Mouse (Mus musculus) CH12.LX (cell line): ENCODE results near the gene Btbd9. TPM values are rescaled to one million over a fixed set of nuclear protein-coding genes. Genes with fewer than 3 reads are reported as not detected.

Source experiments
- DNase-seq: peaks from one replicate; pipeline ENCODE4 v3.0.0-alpha.2; 2013; ENCODE audit errors: extremely low read depth
- H3K27ac ChIP-seq: 2 replicates; pipeline ENCODE4 v1.5.1; 2012; ENCODE audit warnings: low read depth, mild to moderate bottlenecking, control low read depth, moderate library complexity; ENCODE audit not compliant: insufficient read depth
- H3K27me3 ChIP-seq: replicated peaks from 2 replicates; pipeline ENCODE3; 2012; ENCODE audit warnings: inconsistent platforms
- H3K36me3 ChIP-seq, 2 experiments: replicated peaks in 1 of 2; 2 replicates each; pipeline versions ENCODE3 to v1.6.1; 2012; ENCODE audit warnings: inconsistent platforms in 1 of 2, low read length in 1 of 2, mild to moderate bottlenecking in 1 of 2, mixed read lengths in 1 of 2, moderate library complexity in 1 of 2; ENCODE audit not compliant: control insufficient read depth in 1 of 2, insufficient read depth in 1 of 2
- H3K4me1 ChIP-seq, 2 experiments: 2 replicates each; pipeline ENCODE4 v1.6.1; 2012; ENCODE audit warnings: inconsistent platforms in 1 of 2, moderate library complexity in 1 of 2; ENCODE audit not compliant: insufficient read depth in 2 of 2, control insufficient read depth in 1 of 2
- H3K4me2 ChIP-seq: 2 replicates; pipeline ENCODE4 v1.6.1; 2012; ENCODE audit warnings: low read depth, mild to moderate bottlenecking, control low read depth; ENCODE audit not compliant: poor library complexity, insufficient read depth, severe bottlenecking
- H3K4me3 ChIP-seq, 3 experiments: fragments of 150-350 bp in 1 of 3; sonication (generic) in 1 of 3; replicated peaks in 1 of 3; 2 replicates each; pipeline versions ENCODE3 to v1.5.1; 2011 to 2012; ENCODE audit warnings: low read depth in 2 of 3, low read length in 2 of 3, mild to moderate bottlenecking in 2 of 3, moderate library complexity in 2 of 3, control low read depth in 1 of 3, improper control_type of control experiment in 1 of 3, inconsistent platforms in 1 of 3, mixed read lengths in 1 of 3; ENCODE audit not compliant: poor library complexity in 1 of 3
- H3K79me2 ChIP-seq: replicated peaks from 2 replicates; pipeline ENCODE4 v1.6.1; 2012; ENCODE audit warnings: mild to moderate bottlenecking, moderate library complexity; ENCODE audit not compliant: control insufficient read depth, poor library complexity, insufficient read depth, severe bottlenecking; ENCODE audit errors: extremely low read depth
- H3K9ac ChIP-seq: 2 replicates; pipeline ENCODE4 v1.6.1; 2012; ENCODE audit warnings: low read depth, mild to moderate bottlenecking, control low read depth, moderate library complexity; ENCODE audit not compliant: insufficient read depth
- H3K9me3 ChIP-seq: replicated peaks from 2 replicates; pipeline ENCODE3; 2012; ENCODE audit warnings: low read length, inconsistent platforms, mixed read lengths
- CHD2 ChIP-seq: IDR thresholded peaks from 2 replicates; pipeline ENCODE4 v1.6.1; 2011; ENCODE audit warnings: low read length, improper control_type of control experiment
- GABPA ChIP-seq: IDR thresholded peaks from 2 replicates; pipeline ENCODE4 v1.6.1; 2012; ENCODE audit warnings: low read depth, low read length, improper control_type of control experiment, inconsistent platforms; ENCODE audit not compliant: insufficient replicate concordance
- JUN ChIP-seq: IDR thresholded peaks from 2 replicates; pipeline ENCODE4 v1.6.1; 2011; ENCODE audit warnings: low read depth, mild to moderate bottlenecking, low read length, improper control_type of control experiment, moderate library complexity; ENCODE audit not compliant: insufficient read depth
- KAT2A ChIP-seq: IDR thresholded peaks from 2 replicates; pipeline ENCODE4 v1.6.1; 2012; ENCODE audit warnings: low read length, improper control_type of control experiment, inconsistent platforms; ENCODE audit not compliant: insufficient replicate concordance
- MAFK ChIP-seq: IDR thresholded peaks from 2 replicates; pipeline ENCODE4 v1.6.1; 2011; ENCODE audit warnings: low read length, improper control_type of control experiment; ENCODE audit not compliant: insufficient replicate concordance
- MAX ChIP-seq: IDR thresholded peaks from 2 replicates; pipeline ENCODE4 v1.6.1; 2011; ENCODE audit warnings: low read length, improper control_type of control experiment
- MAZ ChIP-seq: IDR thresholded peaks from 2 replicates; pipeline ENCODE4 v1.6.1; 2012; ENCODE audit warnings: low read depth, mild to moderate bottlenecking, inconsistent platforms, low read length, improper control_type of control experiment, moderate library complexity
- MEF2A ChIP-seq: IDR thresholded peaks from 2 replicates; pipeline ENCODE4 v1.6.1; 2014; ENCODE audit warnings: low read depth, mild to moderate bottlenecking, inconsistent platforms, low read length, improper control_type of control experiment, borderline replicate concordance
- POLR2AphosphoS2 ChIP-seq: IDR thresholded peaks from 2 replicates; pipeline ENCODE4 v1.6.1; 2011; ENCODE audit warnings: low read depth, low read length, improper control_type of control experiment
- UBTF ChIP-seq: IDR thresholded peaks from 2 replicates; pipeline ENCODE4 v1.6.1; 2012; ENCODE audit warnings: low read depth, mild to moderate bottlenecking, inconsistent platforms, low read length, improper control_type of control experiment, moderate library complexity
- USF2 ChIP-seq: conservative IDR thresholded peaks from 2 replicates; pipeline ENCODE4 v1.6.1; 2011; ENCODE audit warnings: low read depth, low read length, improper control_type of control experiment
- ZC3H11A ChIP-seq: IDR thresholded peaks from 2 replicates; pipeline ENCODE4 v1.6.1; 2012; ENCODE audit warnings: low read depth, mild to moderate bottlenecking, inconsistent platforms, low read length, improper control_type of control experiment
- ZMIZ1 ChIP-seq: IDR thresholded peaks from 2 replicates; pipeline ENCODE4 v1.6.1; 2012; ENCODE audit warnings: low read depth, mild to moderate bottlenecking, inconsistent platforms, low read length, improper control_type of control experiment
- ZNF384 ChIP-seq: IDR thresholded peaks from 2 replicates; pipeline ENCODE4 v1.6.1; 2012; ENCODE audit warnings: low read depth, low read length, improper control_type of control experiment, inconsistent platforms
- dilution Hi-C: fragments of 300-500 bp; cut with MboI; formaldehyde crosslinking; loops from 2 replicates; pipeline ENCODE4 v1.14.3; 2020; ENCODE audit warnings: low sequenced_read_pairs; ENCODE audit not compliant: extremely low pct_unique_long_range_greater_than_20kb, extremely low pct_ligation_motif_present
- in situ Hi-C: fragments of 300-500 bp; cut with MboI; formaldehyde crosslinking; loops from 3 replicates; pipeline ENCODE4 v1.14.3; 2019; ENCODE audit warnings: low sequenced_read_pairs, low pct_ligation_motif_present, low pct_unique_long_range_greater_than_20kb, mixed read lengths
- polyA plus RNA-seq: library from polyadenylated mRNA; unstranded; fragments of >175 nt; gene quantifications from 2 replicates; pipeline ENCODE4 v1.2.1, GENCODE M21; 2012; ENCODE audit warnings: low read depth; ENCODE audit not compliant: insufficient read length
- total RNA-seq, 2 experiments: library from RNA; depleted of rRNA; stranded (reverse); fragments of 300-350 nt in 1 of 2; fragments of >200 nt in 1 of 2; gene quantifications; 2 replicates each; pipeline ENCODE4 v1.2.3; 2012 to 2014

The Btbd9 gene
- total and polyA plus RNA-seq, 3 experiments: 19.3 to 25.4 (median 20.0) TPM

- DNase-seq: no peak
- TF ChIP-seq CHD2 (no peak), USF2 (no peak), UBTF (no peak), MAFK (no peak), ZNF384 (no peak), MEF2A (no peak), KAT2A (no peak), GABPA (no peak), POLR2AphosphoS2 (no peak)
- H3K27me3 ChIP-seq: no peaks in the 10 kb centered on the region
- peaks cover 0 to 13% of the 10 kb centered on the region in 2 experiments; a peak in 2 of 4 replicates for H3K4me1 ChIP-seq
- H3K9me3 ChIP-seq: no peaks in the 10 kb centered on the region
- H3K4me3 ChIP-seq: no peak overlapping the region
- H3K9ac ChIP-seq: no peak overlapping the region
- peaks cover 4 to 17% of the 10 kb centered on the region in 2 experiments for H3K36me3 ChIP-seq
- H3K27ac ChIP-seq: no peak overlapping the region
- no peaks in the 10 kb centered on the region for H3K79me2 ChIP-seq
- no peak overlapping the region for H3K4me2 ChIP-seq
- in situ Hi-C loops: no loop called here
- dilution Hi-C loops: no loop called here
These were observed 78.5 kb downstream of the Btbd9 start for GRCm38 (mm10) chr17:30497525-30498375.

- no peak overlapping the region for H3K27ac ChIP-seq
- H3K4me3 ChIP-seq: no peak overlapping the region
- TF ChIP-seq ZC3H11A: no peak
- TF ChIP-seq MAZ: no peak
- no peak for TF ChIP-seq MAX
- no peak for TF ChIP-seq ZMIZ1
- TF ChIP-seq JUN: no peak
- in situ Hi-C loops (no loop called here), dilution Hi-C loops (no loop called here)
- no peak overlapping the region for H3K4me2 ChIP-seq
- no peaks in the 10 kb centered on the region for H3K79me2 ChIP-seq
- H3K27me3 ChIP-seq: no peaks in the 10 kb centered on the region
- H3K9ac ChIP-seq: no peak overlapping the region
- no peak for DNase-seq
- H3K36me3 ChIP-seq: peaks cover 4 to 33% of the 10 kb centered on the region in 2 experiments
- H3K9me3 ChIP-seq: no peaks in the 10 kb centered on the region
- peaks cover 0 to 13% of the 10 kb centered on the region in 2 experiments; a peak in 2 of 4 replicates for H3K4me1 ChIP-seq
These were observed 80.7 kb downstream of the Btbd9 start for GRCm38 (mm10) chr17:30495567-30495966.
